Mouse (Mus musculus) myocyte (in vitro differentiated cells): ENCODE data around the gene Lrmda.

Experiments used
- E2F4 ChIP-seq: IDR thresholded peaks from one replicate; pipeline ENCODE4 v1.6.1; 2011; ENCODE audit warnings: mild to moderate bottlenecking, control low read depth, moderate library complexity; ENCODE audit not compliant: insufficient read depth
- MAX ChIP-seq: IDR thresholded peaks from one replicate; pipeline ENCODE4 v1.6.1; 2011; ENCODE audit warnings: low read depth, mild to moderate bottlenecking, control low read depth
- MYOG ChIP-seq, 3 experiments: IDR thresholded peaks; one replicate each; pipeline ENCODE4 v1.6.1; 2011; ENCODE audit warnings: control low read depth in 2 of 3, low read depth in 2 of 3, mild to moderate bottlenecking in 2 of 3; ENCODE audit not compliant: insufficient read length in 2 of 3, control insufficient read depth in 1 of 3, insufficient read depth in 1 of 3
- POLR2A ChIP-seq: IDR thresholded peaks from one replicate; pipeline ENCODE4 v1.6.1; 2011; ENCODE audit warnings: low read depth, mild to moderate bottlenecking, control low read depth, moderate library complexity; ENCODE audit not compliant: insufficient read length
- SRF ChIP-seq: IDR thresholded peaks from one replicate; pipeline ENCODE4 v1.6.1; 2011; ENCODE audit warnings: low read depth; ENCODE audit not compliant: control insufficient read depth, insufficient read length

- TF ChIP-seq E2F4 (no peak), MYOG (IDR thresholded peaks at IDR 0.05; ENCODE audit: control insufficient read depth in 1 of 3, insufficient read depth in 1 of 3, insufficient read length in 2 of 3, low read depth in 2 of 3) (no peak), MAX (no peak), POLR2A (no peak), SRF (no peak)
These were observed 135.5 kb downstream of the Lrmda start for GRCm38 (mm10) chr14:22155034-22155433.
